Mouse (Mus musculus) limb, embryonic 11.5 days (tissue): ENCODE results near the gene Tgif2lx1. TPM values are rescaled to one million over a fixed set of nuclear protein-coding genes. Genes with fewer than 3 reads are reported as not detected.
"Not testable (repeated sequence)": the region's sequence is repeated elsewhere in the genome, so short reads cannot be mapped to it uniquely, and the experiment has no call there.

Experiments used
- ATAC-seq: fragments of 200-750 bp; cut with Nextera tagmentation; 2 replicates; pipeline ENCODE4 v1.8.0; 2017; ENCODE audit warnings: low read depth; ENCODE audit not compliant: insufficient number of reproducible peaks, low FRiP score, low TSS enrichment
- DNase-seq: peaks from one replicate; pipeline ENCODE4 v3.0.0-alpha.2; 2015; ENCODE audit warnings: low spot score
- H3K27ac ChIP-seq: fragments of 300-500 bp; sonication (generic); replicated peaks from 2 replicates; pipeline ENCODE4 v1.5.1; 2014; ENCODE audit warnings: low read depth, mild to moderate bottlenecking, low read length
- H3K27me3 ChIP-seq: fragments of 300-500 bp; sonication (generic); 2 replicates; pipeline ENCODE4 v1.6.1; 2014; ENCODE audit warnings: mild to moderate bottlenecking, low read length, mixed read lengths; ENCODE audit not compliant: control insufficient read depth, insufficient read depth
- H3K36me3 ChIP-seq: fragments of 300-500 bp; sonication (generic); 2 replicates; pipeline ENCODE4 v1.6.1; 2014; ENCODE audit warnings: mild to moderate bottlenecking, low read length, moderate library complexity, mixed read lengths; ENCODE audit not compliant: control insufficient read depth, insufficient read depth
- H3K4me1 ChIP-seq: fragments of 300-500 bp; sonication (generic); 2 replicates; pipeline ENCODE4 v1.6.1; 2014; ENCODE audit warnings: low read length, mixed read lengths; ENCODE audit not compliant: control insufficient read depth, insufficient read depth
- H3K4me2 ChIP-seq: fragments of 300-500 bp; sonication (generic); 2 replicates; pipeline ENCODE4 v1.6.1; 2014; ENCODE audit warnings: low read depth, mild to moderate bottlenecking, moderate library complexity; ENCODE audit not compliant: severe bottlenecking
- H3K4me3 ChIP-seq: fragments of 300-500 bp; sonication (generic); 2 replicates; pipeline ENCODE4 v1.5.1; 2014; ENCODE audit warnings: low read depth, low read length
- H3K9ac ChIP-seq: fragments of 300-500 bp; sonication (generic); 2 replicates; pipeline ENCODE4 v1.6.1; 2014; ENCODE audit warnings: mild to moderate bottlenecking, low read length
- H3K9me3 ChIP-seq: fragments of 300-500 bp; sonication (generic); 2 replicates; pipeline ENCODE4 v1.6.1; 2016; ENCODE audit warnings: low read length; ENCODE audit not compliant: control insufficient read depth
- WGBS: fragments of 180-500 bp; shearing (Covaris S2); extraction: QIAGEN DNeasy Blood & Tissue Kit; methylation state at CpG from one replicate; pipeline ENCODE4 v1.1.7; 2014; 5-methylcytosine and 5-hydroxymethylcytosine counted together
- polyA plus RNA-seq: library from polyadenylated mRNA; unstranded; fragments of >200 nt; fragmentation: Nextera tagmentation; extraction: Ambion mirVana; gene quantifications from 2 replicates; pipeline ENCODE4 v1.2.1, GENCODE M21; 2014

Gene Tgif2lx1
- polyA plus RNA-seq = not detected in 2 replicates

DNA sequence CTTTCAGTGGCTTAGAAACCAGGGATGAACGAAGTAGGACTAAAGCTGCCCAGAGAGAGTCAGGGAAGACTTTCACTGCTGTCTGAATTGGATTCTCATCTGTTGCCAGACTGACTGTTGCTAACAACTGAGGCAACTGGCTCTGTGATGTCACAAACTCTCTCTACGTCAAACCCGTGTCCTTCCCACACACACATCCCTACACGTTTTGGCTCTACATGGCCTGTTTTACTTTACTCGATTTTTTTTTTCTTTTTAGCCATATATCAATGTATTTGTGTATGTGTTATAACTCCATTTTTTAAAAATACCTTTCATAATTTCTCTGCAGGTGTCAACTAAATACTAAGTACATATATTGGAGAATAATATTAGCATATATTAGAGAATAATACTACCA lies at the start of gene Tgif2lx1:
Gene Tgif2lx1 (minus strand): TSS at position 101 of the 400 bp plus-strand sequence.
- not testable (repeated sequence) for H3K4me3 ChIP-seq, ATAC-seq, H3K9me3 ChIP-seq, H3K27ac ChIP-seq, H3K9ac ChIP-seq, H3K36me3 ChIP-seq, H3K4me2 ChIP-seq, H3K4me1 ChIP-seq, DNase-seq, H3K27me3 ChIP-seq
- no CpG with 5 or more reads among the region's 5 CpGs for WGBS

Other genes with a start within 250 kb of the Tgif2lx1 start
- gene Tgif2lx2, start 53.5 kb downstream of the Tgif2lx1 start, polyA plus RNA-seq = not detected in 2 replicates